Mouse (Mus musculus): ENCODE measurements around the gene Snrnp70. TPM values are rescaled to one million over a fixed set of nuclear protein-coding genes. Genes with fewer than 3 reads are reported as not detected.

The Snrnp70 gene
- total and polyA plus RNA-seq, 3 experiments, result 182 to 457 (median 197) TPM

DNA sequence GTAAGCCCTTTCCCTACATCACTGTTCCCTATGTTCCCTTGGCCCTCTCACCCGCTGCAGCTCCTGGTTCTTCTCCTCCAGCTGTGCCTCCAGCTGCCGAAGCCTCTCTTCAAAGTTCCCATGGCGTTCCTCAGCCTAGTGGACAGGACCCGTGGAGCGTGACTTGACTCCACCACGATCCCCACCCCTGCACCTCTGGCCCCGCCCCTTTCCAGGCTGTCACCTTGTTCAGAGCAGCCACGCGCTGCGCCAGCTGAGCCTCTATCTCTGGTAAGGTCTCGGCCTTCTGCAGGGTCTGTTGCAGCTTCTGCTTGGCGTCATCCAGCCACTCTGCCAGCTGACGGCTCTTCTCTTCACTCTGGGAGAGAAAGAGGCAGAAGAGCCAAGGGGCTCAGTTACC, 39.5 kb downstream of the Snrnp70 start:
- no peaks in the 10 kb centered on the region for H3K79me2 ChIP-seq (replicated peaks; ENCODE audit: control insufficient read depth, extremely low read depth, insufficient read depth, poor library complexity, severe bottlenecking)
- H3K27me3 ChIP-seq (replicated peaks), result peaks cover 54% of the 10 kb centered on the region
- no peak overlapping the region for H3K9ac ChIP-seq (ENCODE audit: insufficient read depth, low read depth)
- dilution Hi-C loops (cut with MboI; ENCODE audit: extremely low pct_ligation_motif_present, extremely low pct_unique_long_range_greater_than_20kb, low sequenced_read_pairs) (no loop called here), in situ Hi-C loops (cut with MboI; ENCODE audit: low pct_ligation_motif_present, low pct_unique_long_range_greater_than_20kb, low sequenced_read_pairs) (no loop called here)
- H3K4me2 ChIP-seq (ENCODE audit: insufficient read depth, low read depth, poor library complexity, severe bottlenecking), result no peak overlapping the region
- H3K4me1 ChIP-seq (ENCODE audit: control insufficient read depth in 1 of 2, insufficient read depth in 2 of 2), result peaks cover 0 to 7% of the 10 kb centered on the region in 2 experiments; a peak in 1 of 4 replicates
- no peak for DNase-seq (ENCODE audit: extremely low read depth)
- TF ChIP-seq NELFE (IDR thresholded peaks at IDR 0.05; ENCODE audit: low read depth, low read length) (no peak), USF1 (IDR thresholded peaks at IDR 0.05; ENCODE audit: low read depth, low read length) (no peak), ETS1 (conservative IDR thresholded peaks at IDR 0.05; ENCODE audit: low read depth, low read length) (no peak), JUN (IDR thresholded peaks at IDR 0.05; ENCODE audit: insufficient read depth, low read depth, low read length) (no peak), E2F4 (IDR thresholded peaks at IDR 0.05; ENCODE audit: insufficient replicate concordance, low read depth, low read length) (no peak), MEF2A (IDR thresholded peaks at IDR 0.05; ENCODE audit: borderline replicate concordance, low read depth, low read length) (no peak), ZMIZ1 (IDR thresholded peaks at IDR 0.05; ENCODE audit: low read depth, low read length) (no peak), RCOR1 (conservative IDR thresholded peaks at IDR 0.05; ENCODE audit: low read depth, low read length) (no peak)
- no peaks in the 10 kb centered on the region for H3K36me3 ChIP-seq (replicated peaks in 1 of 2; ENCODE audit: control insufficient read depth in 1 of 2, insufficient read depth in 1 of 2, low read length in 1 of 2)
- H3K9me3 ChIP-seq (replicated peaks; ENCODE audit: low read length), result peaks cover 2% of the 10 kb centered on the region
- no peak overlapping the region for H3K4me3 ChIP-seq (replicated peaks in 1 of 3; ENCODE audit: low read depth in 2 of 3, low read length in 2 of 3, poor library complexity in 1 of 3)
- no peak overlapping the region for H3K27ac ChIP-seq (ENCODE audit: insufficient read depth, low read depth)

DNA sequence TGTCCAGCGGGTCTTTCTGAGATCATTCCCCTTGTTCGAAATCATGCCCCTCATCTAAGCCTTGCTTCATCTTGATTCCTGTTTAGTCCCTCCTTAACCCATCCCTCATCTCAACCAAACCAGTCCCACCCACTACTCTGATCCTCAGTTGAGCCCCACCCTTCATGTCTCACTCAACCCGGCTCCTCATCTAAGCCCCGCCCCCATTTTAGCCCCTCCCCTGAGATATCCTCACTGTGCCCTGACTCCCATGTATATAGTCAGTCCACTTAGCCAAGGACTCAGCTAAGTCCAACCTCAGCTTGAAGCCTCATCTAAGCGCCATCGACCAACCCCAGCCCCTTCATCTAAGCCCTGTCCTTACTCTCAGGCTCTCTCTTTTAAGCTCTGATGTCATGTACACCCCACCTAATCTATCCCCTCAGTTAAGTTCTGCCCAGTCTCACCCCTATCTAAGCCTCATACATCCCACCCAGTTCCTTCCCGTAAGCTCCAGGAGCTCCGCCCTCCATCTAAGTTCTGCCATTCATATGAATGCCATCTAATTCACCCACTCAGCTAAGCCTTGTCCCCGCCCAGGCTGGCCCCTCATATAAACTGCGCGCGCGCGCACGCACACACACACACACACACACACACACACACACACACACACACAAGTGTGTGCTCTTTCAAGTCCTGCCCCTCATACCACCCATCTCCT, 40.1 kb downstream of the Snrnp70 start:
- dilution Hi-C loops (cut with MboI; ENCODE audit: extremely low pct_ligation_motif_present, extremely low pct_unique_long_range_greater_than_20kb, low sequenced_read_pairs), result no loop called here
- Histone ChIP-seq H3K9me3 (replicated peaks; ENCODE audit: low read length) (peaks cover 2% of the 10 kb centered on the region), H3K79me2 (replicated peaks; ENCODE audit: control insufficient read depth, extremely low read depth, insufficient read depth, poor library complexity, severe bottlenecking) (no peaks in the 10 kb centered on the region)

More for the DNA sequence above, 40.1 kb downstream of the Snrnp70 start:
- 0 out of 4 replicates have a peak, but pooled peaks cover 0 to under 1% of the 10 kb centered on the region in 2 experiments for H3K4me1 ChIP-seq (ENCODE audit: control insufficient read depth in 1 of 2, insufficient read depth in 2 of 2)
- no peak for DNase-seq (ENCODE audit: extremely low read depth)
- in situ Hi-C loops (cut with MboI; ENCODE audit: low pct_ligation_motif_present, low pct_unique_long_range_greater_than_20kb, low sequenced_read_pairs), result no loop called here
- no peak overlapping the region for H3K9ac ChIP-seq (ENCODE audit: insufficient read depth, low read depth)
- no peaks in the 10 kb centered on the region for H3K36me3 ChIP-seq (replicated peaks in 1 of 2; ENCODE audit: control insufficient read depth in 1 of 2, insufficient read depth in 1 of 2, low read length in 1 of 2)
- H3K4me2 ChIP-seq (ENCODE audit: insufficient read depth, low read depth, poor library complexity, severe bottlenecking), result no peak overlapping the region
- TF ChIP-seq TBP (conservative IDR thresholded peaks at IDR 0.05; ENCODE audit: low read depth, low read length) (no peak), EP300 (IDR thresholded peaks at IDR 0.05; ENCODE audit: low read length) (no peak), ELF1 (IDR thresholded peaks at IDR 0.05; ENCODE audit: low read depth, low read length) (no peak), HCFC1 (IDR thresholded peaks at IDR 0.05; ENCODE audit: low read depth, low read length) (no peak), IRF4 (IDR thresholded peaks at IDR 0.05; ENCODE audit: low read depth, low read length) (no peak), JUND (conservative IDR thresholded peaks at IDR 0.05; ENCODE audit: low read depth, low read length) (no peak), RAD21 (IDR thresholded peaks at IDR 0.05; ENCODE audit: low read depth, low read length) (no peak), POLR2A (IDR thresholded peaks at IDR 0.05; ENCODE audit: low read depth, low read length) (no peak), SIN3A (IDR thresholded peaks at IDR 0.05; ENCODE audit: low read length) (no peak), TCF12 (IDR thresholded peaks at IDR 0.05; ENCODE audit: low read depth, low read length) (no peak), ZNF384 (IDR thresholded peaks at IDR 0.05; ENCODE audit: low read depth, low read length) (no peak), KAT2A (IDR thresholded peaks at IDR 0.05; ENCODE audit: insufficient replicate concordance, low read length) (no peak), MAFK (IDR thresholded peaks at IDR 0.05; ENCODE audit: insufficient replicate concordance, low read length) (no peak), PAX5 (IDR thresholded peaks at IDR 0.05; ENCODE audit: low read length) (no peak), E2F4 (IDR thresholded peaks at IDR 0.05; ENCODE audit: insufficient replicate concordance, low read depth, low read length) (no peak), POLR2AphosphoS2 (IDR thresholded peaks at IDR 0.05; ENCODE audit: low read depth, low read length) (no peak), RCOR1 (conservative IDR thresholded peaks at IDR 0.05; ENCODE audit: low read depth, low read length) (no peak), MEF2A (IDR thresholded peaks at IDR 0.05; ENCODE audit: borderline replicate concordance, low read depth, low read length) (no peak), SMC3 (IDR thresholded peaks at IDR 0.05; ENCODE audit: low read depth, low read length) (no peak), MAZ (IDR thresholded peaks at IDR 0.05; ENCODE audit: low read depth, low read length) (no peak)
- H3K27ac ChIP-seq (ENCODE audit: insufficient read depth, low read depth), result no peak overlapping the region
- peaks cover 52% of the 10 kb centered on the region for H3K27me3 ChIP-seq (replicated peaks)
- no peak overlapping the region for H3K4me3 ChIP-seq (replicated peaks in 1 of 3; ENCODE audit: low read depth in 2 of 3, low read length in 2 of 3, poor library complexity in 1 of 3)
